Mouse (Mus musculus) hindbrain, embryonic 16.5 days (tissue): ENCODE measurements around the gene Lrrk1. TPM values are rescaled to one million over a fixed set of nuclear protein-coding genes. Genes with fewer than 3 reads are reported as not detected.

ENCODE experiments used
- ATAC-seq: fragments of 200-750 bp; cut with Nextera tagmentation; 2 replicates; pipeline ENCODE4 v1.8.0; 2017; ENCODE audit warnings: moderate TSS enrichment, moderate library complexity
- H3K27ac ChIP-seq: fragments of 300-500 bp; sonication (generic); 2 replicates; pipeline ENCODE4 v1.5.1; 2014; ENCODE audit warnings: low read depth, mild to moderate bottlenecking, control low read depth, low read length, moderate library complexity
- H3K27me3 ChIP-seq: fragments of 300-500 bp; sonication (generic); replicated peaks from 2 replicates; pipeline ENCODE4 v1.6.1; 2014; ENCODE audit warnings: low read length; ENCODE audit not compliant: control insufficient read depth, insufficient read depth
- H3K36me3 ChIP-seq: fragments of 300-500 bp; sonication (generic); 2 replicates; pipeline ENCODE4 v1.6.1; 2014; ENCODE audit warnings: mild to moderate bottlenecking, low read length, moderate library complexity, mixed read lengths; ENCODE audit not compliant: control insufficient read depth, insufficient read depth
- H3K4me1 ChIP-seq: fragments of 300-500 bp; sonication (generic); 2 replicates; pipeline ENCODE4 v1.6.1; 2014; ENCODE audit warnings: low read depth, low read length; ENCODE audit not compliant: control insufficient read depth, insufficient read depth
- H3K4me2 ChIP-seq: fragments of 300-500 bp; sonication (generic); 2 replicates; pipeline ENCODE4 v1.6.1; 2014; ENCODE audit warnings: mild to moderate bottlenecking, low read length, control low read depth, moderate library complexity
- H3K4me3 ChIP-seq: fragments of 300-500 bp; sonication (generic); 2 replicates; pipeline ENCODE4 v1.5.1; 2014; ENCODE audit warnings: mild to moderate bottlenecking, low read length, control low read depth, moderate library complexity
- H3K9ac ChIP-seq: fragments of 300-500 bp; sonication (generic); 2 replicates; pipeline ENCODE4 v1.6.1; 2014; ENCODE audit warnings: low read depth, mild to moderate bottlenecking, control low read depth, low read length, moderate library complexity
- H3K9me3 ChIP-seq: fragments of 300-500 bp; sonication (generic); 2 replicates; pipeline ENCODE4 v1.6.1; 2014; ENCODE audit warnings: mild to moderate bottlenecking, low read length, moderate library complexity; ENCODE audit not compliant: control insufficient read depth
- WGBS: fragments of 180-500 bp; shearing (Covaris S2); extraction: QIAGEN DNeasy Blood & Tissue Kit; methylation state at CpG from one replicate; pipeline ENCODE4 v1.1.7; 2014; 5-methylcytosine and 5-hydroxymethylcytosine counted together
- polyA plus RNA-seq: library from polyadenylated mRNA; unstranded; fragments of >200 nt; fragmentation: Nextera tagmentation; extraction: Ambion mirVana; gene quantifications from 2 replicates; pipeline ENCODE4 v1.2.1, GENCODE M21; 2015

Lrrk1 gene
- polyA plus RNA-seq, 1 experiment from 2014 or later = 3.0 TPM

- Histone ChIP-seq H3K9me3 (no peaks in the 10 kb centered on the region), H3K27ac (peak overlapping the region; percentile 55; the same call in 1 of the 2 replicates), H3K27me3 (no peaks in the 10 kb centered on the region), H3K9ac (no peak overlapping the region), H3K4me3 (no peak overlapping the region), H3K4me2 (no peak overlapping the region), H3K4me1 (peaks cover 12% of the 10 kb centered on the region), H3K36me3 (no peaks in the 10 kb centered on the region)
- ATAC-seq = no peak; the same call in 1 of the 2 replicates
These were observed 139.9 kb downstream of the Lrrk1 start for GRCm38 (mm10) chr7:66248270-66248669.

- 17% methylated on average over 12 of the region's 12 CpGs for WGBS
- H3K27ac ChIP-seq = peak overlapping the region; percentile 65
- peaks cover 12% of the 10 kb centered on the region for H3K4me1 ChIP-seq
- no peak overlapping the region for H3K4me2 ChIP-seq
- H3K4me3 ChIP-seq = no peak overlapping the region
- H3K9me3 ChIP-seq = no peaks in the 10 kb centered on the region
- peak; percentile 92 for ATAC-seq
- no peak overlapping the region for H3K9ac ChIP-seq
- H3K27me3 ChIP-seq = no peaks in the 10 kb centered on the region
- no peaks in the 10 kb centered on the region for H3K36me3 ChIP-seq
These were observed 140.7 kb downstream of the Lrrk1 start for GRCm38 (mm10) chr7:66247274-66248021.

DNA sequence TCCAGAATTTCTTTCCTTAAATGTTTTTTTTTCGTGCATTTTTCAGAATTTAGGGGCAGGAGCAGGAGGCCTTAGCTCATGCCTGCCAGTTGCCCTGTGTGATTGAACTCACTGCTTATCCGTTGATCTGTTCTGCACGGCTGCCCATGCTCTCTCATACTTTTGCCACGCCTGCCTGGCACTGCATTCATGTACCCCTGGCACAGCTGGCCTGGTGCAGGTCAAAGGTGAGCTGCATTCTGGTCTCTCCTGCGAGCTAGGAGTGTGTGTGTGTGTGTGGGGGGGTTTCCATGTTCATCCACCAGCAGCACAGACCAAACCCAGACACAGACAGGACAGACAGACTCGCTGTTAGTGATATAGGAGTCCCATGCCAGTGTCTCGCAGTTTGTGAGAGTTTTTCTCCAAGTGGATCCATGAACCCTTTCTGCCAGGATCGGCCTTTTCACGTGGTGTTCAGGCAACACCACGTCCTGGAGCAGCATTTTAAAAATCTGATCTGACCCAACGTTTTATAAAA is 141.4 kb downstream of the Lrrk1 start:
- ATAC-seq = peak; percentile 7; the same call in 1 of the 2 replicates
- H3K9ac ChIP-seq = no peak overlapping the region
- WGBS = 25% methylated on average over 11 of the region's 11 CpGs

DNA sequence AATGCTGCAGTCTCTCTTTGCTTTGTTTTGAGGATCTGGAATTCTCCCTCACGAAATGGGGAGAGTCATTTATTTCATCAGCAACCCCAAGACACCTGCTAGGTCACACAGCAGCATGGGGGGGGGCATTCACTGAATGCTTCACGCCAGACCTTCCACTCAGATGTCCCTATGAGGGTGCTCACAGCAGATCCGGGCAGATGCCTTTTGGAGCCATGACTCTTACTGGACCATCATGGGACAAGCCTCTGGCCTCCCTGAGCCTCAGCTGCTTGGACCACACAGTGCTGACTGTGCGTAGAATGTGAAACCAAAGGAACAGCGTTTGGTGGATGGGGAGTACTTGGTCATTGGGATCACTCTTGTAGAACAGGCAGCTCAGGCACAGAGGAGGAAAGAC is 142.5 kb downstream of the Lrrk1 start:
- Histone ChIP-seq H3K36me3 (no peaks in the 10 kb centered on the region), H3K27me3 (no peaks in the 10 kb centered on the region), H3K27ac (no peak overlapping the region), H3K4me1 (peaks cover 12% of the 10 kb centered on the region), H3K9me3 (no peaks in the 10 kb centered on the region), H3K4me2 (no peak overlapping the region), H3K4me3 (no peak overlapping the region), H3K9ac (no peak overlapping the region)
- WGBS = 77% methylated on average over 5 of the region's 5 CpGs
- ATAC-seq = no peak

More for the DNA sequence above, 141.4 kb downstream of the Lrrk1 start:
- Histone ChIP-seq H3K27me3 (no peaks in the 10 kb centered on the region), H3K4me2 (no peak overlapping the region), H3K4me1 (peaks cover 12% of the 10 kb centered on the region), H3K36me3 (no peaks in the 10 kb centered on the region), H3K9me3 (no peaks in the 10 kb centered on the region), H3K4me3 (no peak overlapping the region), H3K27ac (peak overlapping the region; percentile 55; the same call in 1 of the 2 replicates)

DNA sequence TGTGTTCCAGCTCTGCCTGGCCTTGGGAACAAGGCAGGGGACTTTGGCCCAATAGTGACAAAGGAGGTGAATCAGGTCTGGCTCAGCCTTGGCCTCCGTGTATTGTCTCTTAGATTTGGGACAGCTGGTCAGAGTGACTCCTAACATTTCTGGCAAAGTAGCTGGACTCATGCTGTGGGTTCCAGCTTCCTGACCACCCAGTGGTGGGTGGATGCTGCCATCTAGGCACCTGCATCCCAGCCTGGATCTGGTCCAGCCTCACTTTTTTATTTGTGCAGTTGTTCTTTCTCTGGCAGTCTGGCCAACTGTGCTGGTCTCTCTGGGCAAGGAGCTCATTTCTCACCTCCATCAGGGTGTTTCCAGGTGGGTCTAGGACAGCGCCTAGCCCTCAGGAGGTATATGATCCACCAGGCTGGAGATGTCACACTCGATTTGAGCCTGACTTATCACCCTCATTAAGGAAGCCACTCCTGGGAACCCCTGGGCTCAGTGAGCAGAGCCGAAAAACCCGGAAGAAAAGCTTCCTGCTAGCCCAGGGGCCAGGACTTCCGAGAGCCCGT is 144.3 kb downstream of the Lrrk1 start:
- 78% methylated on average over 7 of the region's 7 CpGs for WGBS
- no peak overlapping the region for H3K4me2 ChIP-seq
- H3K9ac ChIP-seq = no peak overlapping the region
- H3K27me3 ChIP-seq = no peaks in the 10 kb centered on the region
- no peak overlapping the region for H3K4me3 ChIP-seq
- no peak overlapping the region for H3K27ac ChIP-seq
- no peaks in the 10 kb centered on the region for H3K36me3 ChIP-seq
- no peaks in the 10 kb centered on the region for H3K9me3 ChIP-seq
- H3K4me1 ChIP-seq = peaks cover 12% of the 10 kb centered on the region
- no peak for ATAC-seq

DNA sequence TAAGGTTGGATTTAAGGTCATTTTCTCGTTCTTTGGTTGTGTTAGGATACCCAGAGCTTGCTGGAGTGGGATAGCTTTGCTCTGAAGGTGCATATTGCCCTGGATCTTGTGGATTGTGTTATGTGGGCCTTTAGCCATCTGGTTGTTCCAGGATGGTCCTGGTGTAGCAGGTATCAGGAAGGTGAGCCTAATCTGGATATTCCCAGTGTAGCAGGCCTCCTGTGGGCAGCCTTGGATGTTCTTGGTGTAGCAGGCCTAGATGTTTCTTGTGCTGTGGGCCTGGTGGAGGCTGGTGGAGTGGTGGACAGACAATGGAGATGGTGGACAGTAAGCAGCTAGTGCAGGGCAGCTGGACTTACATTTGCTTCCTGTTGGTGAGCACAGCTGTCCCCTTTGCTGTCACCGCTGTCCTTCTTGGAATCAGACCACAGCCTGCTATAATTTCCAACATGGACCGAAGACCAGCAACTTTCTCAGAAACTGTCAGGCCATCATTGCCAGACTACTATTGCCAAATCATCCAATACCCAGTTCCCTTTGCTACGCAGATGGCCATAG is 146.2 kb downstream of the Lrrk1 start:
- ATAC-seq = no peak
- WGBS = 93% methylated on average over 4 of the region's 4 CpGs

DNA sequence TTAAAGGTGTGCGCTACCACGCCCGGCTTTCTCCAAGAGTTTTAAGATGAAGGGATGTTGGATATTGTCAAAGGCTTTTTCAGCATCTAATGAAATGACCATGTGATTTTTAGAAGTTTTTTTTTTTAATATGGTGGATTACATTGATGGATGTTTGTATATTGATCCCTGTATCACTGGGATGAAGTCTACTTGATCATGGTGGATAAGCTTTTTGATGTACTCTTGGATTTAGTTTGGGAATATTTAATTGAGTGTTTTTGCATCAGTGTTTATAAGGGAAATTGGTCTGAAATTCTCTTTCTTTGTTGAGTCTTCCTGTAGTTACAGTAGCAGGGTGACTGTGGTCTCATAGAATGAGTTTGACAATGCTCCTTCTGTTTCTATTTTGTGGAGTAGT is 150.0 kb downstream of the Lrrk1 start:
- 100% methylated on average over 3 of the region's 3 CpGs for WGBS
- no peak overlapping the region for H3K4me2 ChIP-seq
- ATAC-seq = no peak

More for the DNA sequence above, 146.2 kb downstream of the Lrrk1 start:
- Histone ChIP-seq H3K36me3 (no peaks in the 10 kb centered on the region), H3K4me1 (0 out of 2 replicates have a peak, but pooled peaks cover 3% of the 10 kb centered on the region), H3K27ac (no peak overlapping the region), H3K9ac (no peak overlapping the region), H3K4me3 (no peak overlapping the region), H3K9me3 (no peaks in the 10 kb centered on the region), H3K4me2 (no peak overlapping the region), H3K27me3 (no peaks in the 10 kb centered on the region)

DNA sequence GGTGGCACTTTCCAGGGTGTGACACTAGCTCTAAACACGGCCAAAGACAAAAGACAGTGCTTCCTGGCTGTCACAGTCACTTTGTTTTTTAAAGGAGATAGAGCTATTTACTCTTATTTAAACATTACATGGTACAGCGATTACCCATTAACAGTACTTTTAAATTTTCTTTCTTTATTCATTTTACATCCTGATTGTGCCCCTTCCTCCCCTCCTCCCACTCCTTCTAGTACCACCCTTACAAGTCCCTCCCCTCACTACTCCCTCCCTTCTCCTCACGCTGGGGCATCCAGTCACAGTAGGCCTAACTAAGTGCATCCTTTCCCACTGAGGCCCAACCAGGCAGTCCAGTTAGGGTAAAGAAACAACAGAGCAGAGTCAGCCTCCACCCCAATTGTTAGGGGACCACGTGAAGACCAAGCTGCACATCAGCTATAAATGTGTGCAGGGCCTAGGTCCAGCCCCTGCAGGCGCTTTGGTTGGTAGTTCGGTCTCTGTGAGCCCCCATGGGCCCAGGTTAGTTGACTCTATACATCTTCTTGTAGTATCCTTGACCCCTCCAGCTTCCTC is 154.1 kb downstream of the Lrrk1 start:
- WGBS = 79% methylated on average over 6 of the region's 6 CpGs
- no peak overlapping the region for H3K4me3 ChIP-seq
- H3K27me3 ChIP-seq = no peaks in the 10 kb centered on the region

More for the DNA sequence above, 150.0 kb downstream of the Lrrk1 start:
- H3K4me3 ChIP-seq = no peak overlapping the region
- no peaks in the 10 kb centered on the region for H3K4me1 ChIP-seq
- H3K9me3 ChIP-seq = no peaks in the 10 kb centered on the region
- H3K27ac ChIP-seq = no peak overlapping the region
- H3K36me3 ChIP-seq = no peaks in the 10 kb centered on the region
- H3K27me3 ChIP-seq = no peaks in the 10 kb centered on the region
- H3K9ac ChIP-seq = no peak overlapping the region

More for the DNA sequence above, 154.1 kb downstream of the Lrrk1 start:
- no peak overlapping the region for H3K27ac ChIP-seq
- no peak overlapping the region for H3K4me2 ChIP-seq
- H3K36me3 ChIP-seq = no peaks in the 10 kb centered on the region
- H3K4me1 ChIP-seq = peaks cover 18% of the 10 kb centered on the region
- H3K9me3 ChIP-seq = no peaks in the 10 kb centered on the region
- no peak overlapping the region for H3K9ac ChIP-seq
- no peak for ATAC-seq
